Mouse (Mus musculus): ENCODE measurements around the gene Klc4.
A peak's percentile ranks its signal among the peaks of the same experiment; 100 is the strongest.

Klc4 gene

DNA sequence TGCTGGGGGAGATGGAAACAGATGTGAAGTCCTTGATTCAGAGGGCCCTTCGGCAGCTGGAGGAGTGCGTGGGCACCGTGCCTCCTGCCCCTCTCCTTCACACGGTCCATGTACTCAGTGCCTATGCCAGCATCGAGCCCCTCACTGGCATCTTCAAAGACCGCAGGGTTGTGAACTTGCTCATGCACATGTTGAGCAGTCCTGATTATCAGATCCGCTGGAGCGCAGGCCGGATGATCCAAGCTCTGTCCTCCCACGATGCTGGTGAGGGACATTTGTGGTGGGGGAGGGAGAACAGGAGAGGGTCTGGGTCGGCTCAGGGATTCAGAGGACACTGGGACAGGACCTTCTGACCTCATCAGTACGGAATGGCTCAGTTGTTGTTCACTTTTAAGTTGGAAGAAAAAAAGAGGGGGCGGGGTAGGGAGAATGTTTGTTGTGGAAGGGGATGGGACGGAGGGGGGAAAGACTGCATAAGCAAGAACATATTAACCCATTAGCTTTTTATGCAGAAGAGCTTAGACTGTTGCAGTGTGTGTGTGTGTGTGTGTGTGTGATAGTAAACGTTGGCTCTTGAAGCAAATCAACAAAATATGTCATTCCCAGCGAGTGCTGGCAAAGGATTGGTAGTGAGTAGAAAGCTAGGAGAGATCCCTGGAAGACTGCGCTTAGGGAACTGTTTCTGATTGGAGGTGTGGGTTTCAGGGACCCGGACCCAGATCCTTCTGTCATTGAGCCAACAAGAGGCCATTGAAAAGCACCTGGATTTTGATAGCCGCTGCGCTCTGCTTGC lies 6.1 kb upstream of the Klc4 start:
- DNase-seq: no peak

DNA sequence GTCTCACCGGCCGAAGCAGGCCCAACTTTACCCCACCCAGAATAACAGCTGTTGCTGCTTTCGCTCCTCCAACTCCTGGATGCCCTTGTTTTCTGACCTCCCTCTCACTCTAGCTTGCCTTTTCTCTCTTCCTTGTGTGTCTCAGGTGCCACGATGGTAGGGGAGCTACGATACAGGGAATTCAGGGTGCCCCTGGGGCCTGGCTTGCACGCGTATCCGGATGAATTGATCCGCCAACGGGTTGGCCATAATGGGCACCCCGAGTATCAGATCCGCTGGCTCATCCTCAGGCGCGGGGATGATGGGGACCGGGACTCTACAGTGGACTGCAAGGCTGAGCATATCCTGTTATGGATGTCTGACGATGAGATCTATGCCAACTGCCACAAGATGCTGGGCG lies 5.5 kb upstream of the Klc4 start:
- DNase-seq: no peak

DNA sequence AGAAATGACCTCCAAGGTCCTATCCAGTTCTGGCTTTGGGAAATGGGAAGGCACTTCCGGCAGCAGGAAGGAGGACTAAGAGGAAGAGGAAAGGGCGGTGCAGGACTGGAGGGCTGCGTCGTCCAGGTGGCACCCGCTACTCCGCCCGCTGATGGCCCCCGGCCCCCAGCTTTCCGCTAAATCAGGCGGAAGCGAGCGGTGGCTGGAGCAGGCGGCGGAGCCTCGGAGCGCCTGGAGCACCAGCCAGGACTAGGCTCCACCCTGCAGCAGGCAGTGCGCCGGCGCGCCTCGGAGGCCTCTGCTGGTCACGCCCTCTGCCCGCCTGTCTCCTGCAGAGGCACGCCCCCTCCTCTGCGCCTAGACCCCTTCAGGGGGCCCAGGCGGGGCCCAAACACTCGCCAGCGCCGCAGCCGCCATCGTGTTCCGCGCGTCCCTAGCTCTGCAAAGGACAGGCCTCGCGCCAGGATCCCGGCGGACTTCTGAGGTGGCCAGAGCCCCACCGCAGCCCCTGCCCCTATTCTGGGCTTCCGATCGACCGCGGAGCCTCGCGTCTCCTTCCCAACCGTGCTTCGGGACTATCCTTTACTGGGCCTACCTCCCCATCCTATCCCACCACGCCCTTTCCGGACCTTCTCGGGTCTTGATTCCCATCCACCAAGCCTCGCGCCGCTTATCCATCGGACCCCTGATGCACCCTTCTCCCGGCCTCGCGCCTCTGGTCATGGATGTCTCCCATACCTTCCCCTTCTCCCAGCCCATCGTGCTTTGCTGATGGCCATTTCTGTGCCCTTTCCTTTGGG lies 4.6 kb upstream of the Klc4 start, which contains the start of gene Cul7:
Cul7 (plus strand) TSS at position 106 of the 800 bp plus-strand sequence.
- DNase-seq: peak; percentile 72 to 76

DNA sequence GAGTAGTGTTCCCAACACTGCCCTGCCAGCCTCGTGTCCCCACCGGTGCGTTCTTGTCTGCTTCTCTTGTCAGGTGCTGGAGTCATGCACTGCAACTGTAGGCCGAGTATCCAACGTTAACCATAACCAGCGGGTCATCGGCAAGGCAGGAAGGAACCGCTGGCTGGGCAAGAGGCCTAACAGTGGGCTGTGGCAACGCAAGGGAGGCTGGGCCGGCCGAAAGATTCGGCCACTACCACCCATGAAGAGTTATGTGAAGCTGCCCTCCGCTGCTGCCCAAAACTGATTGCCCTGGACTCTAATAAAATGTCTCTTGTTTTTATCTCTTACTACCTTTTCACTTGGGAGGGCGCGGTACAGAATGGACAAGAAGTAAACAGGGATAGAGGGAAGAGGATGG lies 4.0 kb upstream of the Klc4 start:
- no peak for DNase-seq

DNA sequence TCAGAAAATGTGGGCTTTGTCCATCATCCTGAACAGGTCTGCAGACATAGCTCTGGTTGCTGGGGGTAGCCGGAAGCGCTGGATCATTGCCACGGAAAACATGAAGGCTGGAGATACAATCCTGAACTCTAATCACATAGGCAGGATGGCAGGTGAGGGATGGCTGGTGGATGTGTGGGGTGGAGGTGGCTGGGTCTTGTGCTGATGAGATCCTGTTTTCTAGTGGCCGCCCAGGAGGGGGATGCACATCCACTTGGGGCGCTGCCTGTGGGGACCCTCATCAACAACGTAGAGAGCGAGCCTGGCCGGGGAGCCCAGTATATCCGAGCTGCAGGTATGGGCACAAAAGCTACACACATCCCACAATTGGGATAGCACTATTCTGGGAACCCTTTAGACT lies 2.6 kb upstream of the Klc4 start:
- no peak for DNase-seq

DNA sequence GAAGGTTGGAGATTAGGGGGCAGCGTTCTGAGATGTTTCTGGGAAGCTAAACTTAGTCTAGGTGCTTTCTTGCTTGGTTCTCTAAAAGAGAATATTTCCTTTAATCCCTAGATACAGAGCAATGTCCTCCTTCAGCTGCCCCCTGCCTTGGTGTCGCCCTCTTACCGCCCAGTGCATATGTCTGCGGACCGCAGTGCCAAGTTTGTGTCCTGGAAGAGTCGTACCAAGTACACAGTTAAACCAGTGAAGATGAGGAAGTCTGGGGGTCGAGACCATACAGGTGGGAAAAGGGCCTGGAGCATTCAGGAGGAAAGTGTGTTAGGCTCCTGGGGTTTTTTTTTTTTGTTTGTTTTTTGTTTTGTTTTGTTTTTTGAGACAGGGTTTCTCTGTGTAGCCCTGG lies 1.5 kb upstream of the Klc4 start:
- DNase-seq: no peak

DNA sequence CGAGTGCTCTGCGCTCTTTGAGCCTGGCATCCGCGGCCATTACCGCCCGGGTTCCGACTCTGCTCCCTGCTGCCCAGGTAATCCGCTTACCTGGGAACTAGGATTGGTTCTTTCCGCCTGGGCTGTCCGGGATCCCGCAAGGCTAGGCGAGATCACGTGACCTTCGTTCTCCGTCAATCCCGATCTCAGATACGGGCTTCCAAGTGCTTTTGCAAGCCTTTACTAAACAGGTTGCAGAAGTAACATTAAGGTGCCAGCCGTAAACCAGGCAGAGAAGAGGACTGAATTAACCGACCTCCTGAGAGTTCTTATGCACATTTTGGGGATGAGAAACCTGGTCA lies 470 bp upstream of the Klc4 start:
- no peak for DNase-seq

DNA sequence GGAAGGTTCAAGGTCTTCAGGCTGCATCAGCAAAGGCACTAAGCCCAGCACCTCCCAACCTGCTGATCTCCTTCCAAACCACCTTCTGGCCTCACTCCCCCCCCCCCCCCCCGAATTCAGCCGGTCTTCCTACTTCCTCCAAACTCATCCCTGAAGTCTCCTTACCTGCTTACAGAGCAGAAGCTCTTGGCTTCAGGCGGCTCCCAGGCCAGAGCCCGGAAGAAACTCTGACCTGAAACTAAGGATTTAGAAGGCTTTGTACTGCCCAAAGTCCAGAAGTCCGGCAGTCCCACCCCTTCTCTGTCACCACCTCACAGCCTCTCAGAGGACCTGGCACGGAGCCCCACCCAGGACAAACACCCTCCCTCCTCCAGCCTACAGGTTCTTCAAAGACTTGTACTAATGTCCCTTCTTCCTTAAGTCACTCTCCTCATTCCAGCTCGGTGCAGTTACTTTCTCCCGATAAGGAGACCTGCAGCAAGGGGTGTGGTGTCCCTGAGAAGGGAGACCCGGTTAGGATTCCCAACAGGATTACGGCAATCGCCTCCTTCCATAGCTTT lies 826 bp downstream of the Klc4 start:
- peak in 1 of 2 experiments; percentile 18 for DNase-seq

DNA sequence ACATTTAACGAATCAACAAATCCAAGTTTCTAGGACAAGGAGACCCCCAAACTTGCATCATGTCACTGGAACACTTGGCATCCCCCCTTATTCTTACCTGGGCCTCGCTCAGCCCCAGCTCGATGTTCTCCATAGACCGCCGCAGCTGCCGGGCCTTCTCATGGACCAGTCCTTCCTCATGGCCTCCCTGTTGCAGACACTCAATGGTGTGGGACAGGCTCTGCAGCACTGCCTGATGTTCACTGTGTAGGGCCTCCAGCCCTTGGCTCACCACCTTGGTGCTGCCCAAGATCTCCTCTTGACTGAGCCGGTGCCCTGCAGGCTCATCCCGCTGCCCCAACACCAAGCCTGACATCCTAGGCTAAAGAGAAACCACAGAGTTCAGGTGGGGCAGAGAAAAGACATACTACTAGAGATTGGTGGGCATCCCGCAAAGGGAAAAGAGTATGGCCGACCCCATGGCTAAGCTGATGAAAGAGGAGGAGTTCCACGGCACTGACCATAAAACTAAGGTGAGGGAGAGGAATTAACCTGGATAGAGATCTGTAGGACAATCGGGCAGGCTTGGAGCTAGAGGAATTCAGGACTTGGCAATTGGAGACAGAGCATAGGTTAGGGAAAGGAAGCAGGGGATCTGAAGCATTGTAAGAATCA lies 1.5 kb downstream of the Klc4 start:
- no peak for DNase-seq

DNA sequence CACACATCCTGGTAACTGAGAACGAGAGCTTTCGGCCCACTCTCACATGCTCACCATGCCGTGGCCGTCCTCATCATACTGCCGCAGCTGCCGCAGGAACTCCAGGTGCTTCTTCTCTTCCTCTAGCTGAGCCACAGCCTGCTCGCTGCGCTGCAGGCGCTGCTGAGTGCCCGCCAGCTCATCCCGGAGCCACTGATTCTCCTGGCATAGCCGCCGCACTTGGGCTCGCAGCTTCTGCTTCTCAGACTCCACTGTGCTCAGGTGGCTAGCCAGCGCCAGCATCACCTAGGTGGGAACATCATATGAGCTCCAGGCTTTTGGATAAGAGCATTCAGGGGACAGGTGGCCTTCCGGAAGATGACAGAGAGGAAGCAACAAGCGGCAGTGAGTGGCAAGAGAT lies 3.8 kb downstream of the Klc4 start:
- DNase-seq: no peak

DNA sequence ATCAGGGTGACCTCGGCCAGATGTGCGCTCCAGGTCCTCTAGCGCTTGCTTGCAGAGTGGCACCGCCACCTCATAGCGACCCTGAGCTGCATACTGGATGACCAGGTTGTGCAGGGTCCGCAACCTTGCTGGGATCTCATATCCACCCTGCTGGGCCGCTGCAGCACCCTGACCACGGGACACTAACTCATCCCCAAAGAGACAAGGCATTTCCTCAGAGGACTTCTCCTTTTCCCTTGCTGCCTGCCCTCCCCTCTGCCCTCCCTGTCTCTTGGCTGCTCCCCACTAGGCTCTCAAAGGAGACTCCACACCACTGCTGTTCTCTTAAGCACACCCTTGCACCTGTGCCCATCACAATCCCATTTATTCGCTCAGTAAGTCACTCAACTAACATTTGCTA lies 5.9 kb downstream of the Klc4 start:
- no peak for DNase-seq

DNA sequence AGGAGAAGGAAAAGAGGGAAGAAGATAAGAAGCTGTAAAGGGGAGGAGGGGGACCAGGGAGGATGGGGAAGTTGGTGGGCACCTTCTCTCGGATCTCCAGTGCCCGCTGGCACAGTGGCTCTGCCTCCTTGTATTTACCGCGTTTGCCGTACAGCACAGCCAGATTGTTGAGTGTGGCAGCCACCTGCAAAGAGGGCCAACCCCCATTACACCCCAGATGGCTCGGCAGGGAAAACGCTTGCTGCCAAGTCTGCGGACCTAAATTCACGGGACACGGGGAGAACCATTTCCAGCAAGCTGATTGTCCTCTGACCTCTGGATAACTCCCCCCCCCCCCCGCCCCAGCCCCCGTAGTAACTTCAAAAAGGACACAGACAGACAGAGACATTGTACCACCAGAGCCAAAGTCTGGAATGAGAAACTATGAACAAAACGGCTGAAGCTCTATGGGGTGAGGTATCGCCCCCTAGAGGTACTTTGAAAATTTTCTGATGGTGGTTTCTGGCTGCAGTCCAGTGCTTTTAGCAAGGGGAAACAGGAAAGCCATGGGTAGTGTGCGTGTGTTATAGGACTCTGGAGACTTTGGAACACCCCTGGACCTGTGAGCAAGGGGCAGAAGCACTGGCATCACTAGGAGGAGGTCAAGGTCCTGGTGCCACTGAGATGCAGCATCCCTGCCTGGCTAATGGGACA lies 8.8 kb downstream of the Klc4 start:
- DNase-seq: peak in 1 of 2 experiments; percentile 30

DNA sequence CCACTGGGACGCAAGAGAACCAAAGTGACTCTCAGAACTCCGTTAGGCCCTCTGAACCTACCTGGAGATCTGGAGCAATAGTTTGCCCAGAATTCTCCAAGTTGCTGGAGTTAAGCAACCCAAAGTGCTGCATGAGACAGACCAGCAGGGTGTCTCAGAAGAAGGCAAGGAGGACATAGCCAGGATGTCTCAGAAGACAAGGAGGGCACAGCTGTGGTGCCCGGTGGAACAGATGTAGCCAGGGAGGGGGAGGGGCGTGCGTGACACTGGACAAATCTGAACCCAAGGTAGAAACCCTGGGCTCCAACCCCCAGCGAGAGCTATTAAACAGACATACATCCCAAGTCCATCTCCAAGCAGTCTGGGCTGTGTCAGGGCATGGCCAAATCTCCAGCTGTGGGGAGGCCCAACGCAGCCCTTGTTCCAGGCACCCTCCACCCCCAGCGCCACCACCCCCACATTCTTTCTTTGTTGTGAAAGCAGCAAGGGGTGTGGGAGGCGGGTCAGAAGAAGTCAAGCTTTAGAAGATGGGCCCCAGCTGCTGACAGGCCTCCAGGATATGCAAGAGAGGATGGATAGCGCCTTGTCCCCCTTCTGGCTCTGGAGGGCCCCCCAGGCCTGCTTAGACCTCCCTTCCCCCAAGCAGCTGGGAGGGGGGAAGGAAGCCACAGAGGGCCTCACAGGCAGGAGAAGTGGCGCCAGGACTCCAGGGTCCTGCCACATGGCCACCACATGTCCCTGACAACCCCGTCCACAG lies 16.0 kb downstream of the Klc4 start:
- DNase-seq: peak in 1 of 2 experiments; percentile 20

DNA sequence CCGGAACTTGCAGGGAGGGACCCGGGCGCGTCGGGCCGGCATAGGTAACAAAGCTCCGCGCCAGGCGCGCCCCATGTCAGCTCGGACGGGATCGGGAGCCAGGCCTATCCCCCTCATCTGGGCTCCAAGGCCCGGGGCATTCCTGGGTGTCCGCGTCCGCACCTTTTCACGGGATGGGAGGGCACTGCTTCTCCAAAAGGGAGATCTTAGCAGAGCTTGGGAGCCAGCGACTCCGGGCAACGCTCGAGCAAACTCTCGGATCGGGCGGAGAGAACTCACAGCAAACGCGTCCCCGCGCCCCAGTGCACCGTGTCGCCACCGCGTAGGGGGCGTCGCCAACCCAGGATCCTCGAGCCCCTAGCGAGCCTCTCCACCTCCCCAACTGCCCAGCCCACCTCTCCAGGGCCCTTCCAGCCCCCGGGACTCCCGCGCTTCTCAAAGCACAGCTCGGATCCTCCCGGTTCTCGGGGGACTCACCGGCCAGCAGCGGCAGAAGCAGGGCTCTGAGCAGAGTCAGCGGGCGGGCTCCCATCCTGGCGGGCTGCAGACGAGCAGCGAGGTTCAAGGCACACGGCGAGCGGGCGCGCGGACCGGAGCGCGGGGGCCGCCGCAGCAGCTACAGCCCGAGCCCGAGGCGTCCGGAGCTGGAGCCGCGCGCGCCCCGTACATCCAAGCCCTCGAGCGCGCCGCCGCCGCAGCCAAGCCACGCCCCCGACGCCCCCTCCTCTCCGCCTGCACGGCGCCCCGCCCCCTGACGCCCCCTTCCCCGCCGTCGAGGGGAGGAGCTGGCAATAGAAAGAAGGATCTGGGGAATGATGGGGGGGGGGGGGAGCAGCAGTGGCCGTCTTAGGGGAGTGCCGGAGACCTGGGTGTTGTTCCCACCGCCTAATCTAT lies 16.8 kb downstream of the Klc4 start, which contains the start of gene Ptk7:
Ptk7 (minus strand) TSS at position 714 of the 894 bp plus-strand sequence.
- no peak for DNase-seq

DNA sequence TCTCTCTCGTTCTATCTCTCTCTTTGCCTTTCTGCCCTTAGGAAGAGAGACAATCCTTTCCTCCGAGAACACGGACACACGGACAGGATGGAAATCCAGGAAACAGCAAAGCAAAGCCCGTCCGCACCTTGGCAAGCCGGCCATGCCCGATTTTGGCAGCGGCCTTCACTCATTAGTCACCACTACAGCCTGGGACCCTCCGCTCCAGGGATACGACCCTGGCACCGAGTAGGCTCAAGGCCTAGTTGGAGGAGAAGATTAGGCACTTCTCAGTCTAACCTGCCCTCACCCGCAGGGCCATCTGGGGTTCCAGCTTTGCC lies 17.4 kb downstream of the Klc4 start:
- DNase-seq: no peak

DNA sequence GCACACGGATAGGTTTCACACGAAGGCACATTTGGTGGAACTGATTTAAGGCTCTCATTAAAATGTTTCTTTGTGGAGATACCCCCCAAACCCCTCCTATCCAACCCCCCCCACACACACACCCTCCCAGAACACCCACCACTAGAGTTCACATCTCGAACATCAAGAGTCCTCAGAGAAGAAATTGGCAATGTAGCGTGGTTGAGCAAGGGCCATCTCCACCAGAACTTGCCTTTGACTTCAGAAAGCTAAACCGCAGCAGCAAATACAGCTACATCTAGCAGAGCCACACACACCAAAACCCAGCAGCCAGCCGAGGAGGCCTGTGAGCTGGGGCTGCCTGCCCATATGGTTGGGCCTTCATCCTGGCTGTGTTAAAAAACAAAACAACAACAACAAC lies 18.4 kb downstream of the Klc4 start:
- DNase-seq: no peak

DNA sequence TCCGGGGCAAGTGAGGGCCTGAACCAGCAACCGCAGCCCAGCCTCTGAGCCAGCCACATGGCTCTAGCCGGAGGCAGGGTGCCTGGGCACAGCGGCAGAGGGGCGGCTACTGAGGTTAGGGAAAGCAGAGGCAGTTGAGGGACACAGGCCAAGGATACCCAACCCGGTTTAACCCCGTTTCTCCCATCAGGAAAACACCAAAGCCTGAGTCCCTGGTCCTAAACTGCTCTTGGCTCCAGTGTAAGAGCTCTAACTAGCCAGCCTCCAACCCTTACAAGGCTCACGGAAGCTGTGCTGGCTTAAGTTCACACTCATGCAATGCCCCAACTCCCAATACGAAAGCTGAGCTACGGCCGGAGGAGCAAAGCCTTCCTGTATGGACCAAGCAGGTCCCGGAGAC lies 21.2 kb downstream of the Klc4 start:
- no peak for DNase-seq

DNA sequence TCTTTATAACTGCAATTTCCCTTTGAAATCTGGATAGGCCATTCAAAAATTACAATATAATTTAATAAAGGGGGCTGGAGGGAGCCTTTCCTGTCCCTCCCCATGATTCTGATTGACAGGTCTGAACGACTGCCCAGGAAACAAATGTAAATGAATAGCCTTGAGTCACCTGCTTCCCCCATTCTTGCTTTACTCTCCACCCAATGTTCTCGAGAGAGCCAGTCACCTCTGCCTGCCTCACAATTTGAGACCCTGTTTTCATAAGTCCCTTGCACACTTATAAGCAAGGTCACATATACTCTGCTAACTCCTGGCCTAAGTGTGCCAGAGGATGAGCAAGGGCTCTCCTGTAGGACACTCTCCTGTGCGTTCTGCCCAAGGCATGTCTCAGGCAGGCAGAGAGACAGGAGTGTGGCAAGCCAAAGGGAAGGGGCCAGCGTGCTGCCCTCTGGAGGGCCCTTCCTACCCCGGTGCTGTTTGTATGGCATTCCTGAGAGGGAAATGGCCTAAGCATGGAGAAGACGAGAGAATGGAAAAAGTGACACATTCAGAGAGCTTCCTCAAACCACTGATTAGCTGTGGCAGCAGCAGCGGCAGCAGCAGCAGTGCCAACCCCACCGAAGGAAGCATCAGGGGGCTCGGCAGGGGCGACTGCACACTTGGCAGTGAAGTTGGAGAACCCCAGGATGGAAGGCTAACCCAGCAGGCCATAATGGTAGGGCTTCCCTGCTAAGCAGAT lies 21.8 kb downstream of the Klc4 start:
- DNase-seq: no peak

DNA sequence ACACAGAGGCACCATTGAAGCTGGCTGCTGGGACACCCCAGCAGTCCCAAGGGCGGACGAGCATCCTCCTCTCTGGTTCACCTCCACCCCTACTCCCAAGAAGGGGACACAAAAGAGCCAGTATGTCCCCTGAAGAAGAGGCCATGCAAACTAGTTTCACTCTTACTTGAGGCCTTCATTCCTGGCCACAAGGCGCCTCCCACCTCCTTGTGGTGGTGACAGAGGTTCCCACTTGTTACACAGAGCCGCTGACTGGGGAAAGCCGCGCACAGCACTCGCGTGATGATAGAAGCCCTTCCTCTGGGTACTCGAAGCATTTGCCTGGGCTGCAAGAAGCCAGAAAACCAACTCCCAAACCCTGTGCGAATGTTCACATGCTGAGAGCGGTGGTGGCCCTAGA lies 23.6 kb downstream of the Klc4 start:
- DNase-seq: no peak

DNA sequence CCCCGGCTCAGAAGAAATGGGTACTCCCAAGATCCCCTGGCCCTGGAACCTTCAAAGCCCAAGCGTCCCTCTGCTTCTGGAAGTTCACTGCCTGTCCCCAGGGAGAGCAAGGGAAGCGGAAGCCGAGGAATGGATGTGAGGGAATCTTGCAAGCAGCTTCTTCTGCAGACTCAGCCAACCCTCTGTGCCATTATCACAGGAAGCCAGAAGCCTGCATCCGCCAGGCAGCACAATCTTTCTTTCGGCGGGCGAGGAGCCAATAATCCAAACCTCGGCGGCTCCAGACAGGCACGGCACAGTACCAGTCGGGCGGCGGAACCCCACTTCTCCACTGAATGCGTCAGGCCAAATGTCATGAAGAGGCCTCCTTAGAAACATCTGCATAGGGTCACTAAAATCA lies 24.5 kb downstream of the Klc4 start:
- no peak for DNase-seq
